Mouse (Mus musculus) ES-Bruce4 (cell line): ENCODE data around the gene Gsdma2.

Source experiments
- CTCF ChIP-seq: IDR thresholded peaks from one replicate; pipeline ENCODE4 v1.8.1; 2011; ENCODE audit warnings: low read depth, low read length
- EP300 ChIP-seq: IDR thresholded peaks from 2 replicates; pipeline ENCODE4 v1.6.1; 2011; ENCODE audit warnings: low read depth, low read length; ENCODE audit not compliant: insufficient read depth
- POLR2A ChIP-seq: IDR thresholded peaks from one replicate; pipeline ENCODE4 v1.8.1; 2011; ENCODE audit warnings: low read length; ENCODE audit not compliant: insufficient read depth

DNA sequence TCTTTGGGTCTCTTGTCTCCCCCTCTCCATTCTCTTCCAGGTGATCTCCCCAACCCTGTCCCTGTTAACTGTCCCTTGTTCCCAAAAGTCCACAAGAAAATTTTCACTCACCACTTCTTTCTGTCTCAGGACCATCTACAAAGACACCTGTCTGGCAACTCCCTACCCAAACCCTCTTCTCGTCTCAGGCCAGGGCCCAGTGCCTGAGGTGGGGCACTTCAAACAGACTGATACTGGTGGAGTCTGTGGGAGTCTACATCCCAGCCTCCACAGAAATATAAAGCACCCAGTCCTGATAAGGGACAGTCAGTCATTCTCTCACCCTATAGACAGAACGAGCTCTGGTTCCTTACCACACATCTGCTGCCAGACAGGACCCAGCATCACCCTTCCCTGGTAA is at the start of gene Gsdma2:
- TF ChIP-seq POLR2A (no peak), CTCF (no peak), EP300 (no peak)
